Mouse (Mus musculus): ENCODE results near the gene Wdr73. TPM values are rescaled to one million over a fixed set of nuclear protein-coding genes. Genes with fewer than 3 reads are reported as not detected.
"Not testable (repeated sequence)": the region's sequence is repeated elsewhere in the genome, so short reads cannot be mapped to it uniquely, and the experiment has no call there.

Gene Wdr73
- polyA plus RNA-seq (2015; fragmentation: Nextera tagmentation; extraction: Ambion mirVana) = 35.1 and 36.3 TPM in 2 replicates

DNA sequence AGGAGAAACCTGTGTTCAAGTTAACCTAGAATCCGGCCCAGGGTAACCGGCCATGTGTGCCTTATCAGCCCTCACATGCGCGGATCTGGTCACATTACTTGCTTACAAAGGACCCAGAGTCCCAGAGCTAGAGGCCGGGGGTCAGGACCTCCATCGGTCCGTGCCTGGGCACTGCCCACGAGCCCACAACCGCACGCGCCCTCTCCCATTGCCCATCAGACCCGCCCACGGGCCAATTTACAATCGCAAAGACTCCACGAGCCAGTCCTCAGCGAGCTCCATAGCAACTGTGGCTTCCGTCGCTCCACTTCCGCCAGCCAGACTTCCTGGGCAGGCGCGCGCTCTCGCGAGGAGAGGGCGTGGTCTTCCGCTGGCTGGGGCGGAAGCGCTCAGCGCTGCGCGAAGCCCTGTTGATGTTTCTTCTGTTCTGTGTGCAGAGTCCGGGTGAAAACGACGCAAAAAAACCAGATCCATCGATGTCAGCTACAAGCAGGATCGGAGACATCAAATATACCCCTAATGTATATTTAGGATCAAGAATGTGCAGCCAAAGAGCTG, at the start of gene Wdr73:
Gene Wdr73 (minus strand): TSS at position 326 of the 558 bp plus-strand sequence.
- Histone ChIP-seq H3K9me3 (replicated peaks; ENCODE audit: control insufficient read depth, low read length, poor library complexity, severe bottlenecking) (no peaks in the 10 kb centered on the region), H3K4me3 (ENCODE audit: low read depth, low read length) (peak within 1 kb of the TSS; percentile 75), H3K4me2 (ENCODE audit: low read length) (peak within 1 kb of the TSS; percentile 70), H3K4me1 (ENCODE audit: control insufficient read depth, insufficient read depth, low read length) (peaks cover 25% of the 10 kb centered on the region), H3K36me3 (ENCODE audit: control insufficient read depth, insufficient read depth, low read length) (peaks cover 7% of the 10 kb centered on the region), H3K27ac (ENCODE audit: low read length) (peak within 1 kb of the TSS; percentile 83), H3K9ac (ENCODE audit: low read depth, low read length) (peak within 1 kb of the TSS; percentile 77), H3K27me3 (ENCODE audit: control insufficient read depth, insufficient read depth, low read depth, low read length) (no peaks in the 10 kb centered on the region)
- ATAC-seq = peak; percentile 96
- under 1% methylated on average over 36 of the region's 36 CpGs for WGBS

GRCm38 (mm10) chr7:80947445-80948350, 46.6 kb upstream of the Wdr73 start, which contains the start of gene Sec11a:
TSS of gene Sec11a (minus strand) at chr7:80947780.
- Histone ChIP-seq H3K4me1 (ENCODE audit: control insufficient read depth, insufficient read depth, low read length) (peaks cover 21% of the 10 kb centered on the region), H3K4me2 (ENCODE audit: low read length) (peak within 1 kb of the TSS; percentile 91), H3K4me3 (ENCODE audit: low read depth, low read length) (peak within 1 kb of the TSS; percentile 73), H3K36me3 (ENCODE audit: control insufficient read depth, insufficient read depth, low read length) (no peaks in the 10 kb centered on the region), H3K27ac (ENCODE audit: low read length) (peak within 1 kb of the TSS; percentile 99), H3K9ac (ENCODE audit: low read depth, low read length) (peak within 1 kb of the TSS; percentile 92), H3K9me3 (replicated peaks; ENCODE audit: control insufficient read depth, low read length, poor library complexity, severe bottlenecking) (no peaks in the 10 kb centered on the region), H3K27me3 (ENCODE audit: control insufficient read depth, insufficient read depth, low read depth, low read length) (no peaks in the 10 kb centered on the region)
- ATAC-seq = peak; percentile 100
- WGBS = 2% methylated on average over 44 of the region's 44 CpGs

GRCm38 (mm10) chr7:80939808-80940207, 38.7 kb upstream of the Wdr73 start:
- WGBS = 85% methylated on average over 4 of the region's 4 CpGs
- Histone ChIP-seq H3K9me3 (replicated peaks; ENCODE audit: control insufficient read depth, low read length, poor library complexity, severe bottlenecking) (no peaks in the 10 kb centered on the region), H3K27ac (ENCODE audit: low read length) (no peak overlapping the region), H3K4me1 (ENCODE audit: control insufficient read depth, insufficient read depth, low read length) (peaks cover 1% of the 10 kb centered on the region; the same call in 1 of the 2 replicates), H3K4me3 (ENCODE audit: low read depth, low read length) (no peak overlapping the region), H3K9ac (ENCODE audit: low read depth, low read length) (no peak overlapping the region), H3K27me3 (ENCODE audit: control insufficient read depth, insufficient read depth, low read depth, low read length) (no peaks in the 10 kb centered on the region), H3K36me3 (ENCODE audit: control insufficient read depth, insufficient read depth, low read length) (no peaks in the 10 kb centered on the region), H3K4me2 (ENCODE audit: low read length) (no peak overlapping the region)
- ATAC-seq = no peak

DNA sequence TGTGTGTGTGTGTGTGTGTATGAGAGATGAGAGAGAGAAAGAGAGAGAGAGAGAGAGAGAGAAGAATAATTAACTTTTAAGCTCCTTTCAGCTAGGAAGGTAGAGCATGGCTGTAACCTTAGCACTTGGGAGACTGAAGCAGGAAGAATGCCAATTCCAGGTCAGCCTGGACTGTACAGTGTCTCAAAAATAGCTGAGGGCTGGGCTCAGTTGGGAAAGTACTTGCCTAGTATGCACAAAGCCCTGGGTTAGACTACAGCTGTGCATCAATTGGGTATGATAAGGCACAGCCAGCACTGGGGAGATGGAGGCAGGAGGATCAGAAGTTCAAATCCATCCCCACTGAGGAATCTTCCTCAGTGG, 36.2 kb upstream of the Wdr73 start:
- ATAC-seq; H3K4me3 ChIP-seq (ENCODE audit: low read depth, low read length); H3K27ac ChIP-seq (ENCODE audit: low read length); H3K36me3 ChIP-seq (ENCODE audit: control insufficient read depth, insufficient read depth, low read length); H3K9ac ChIP-seq (ENCODE audit: low read depth, low read length); H3K4me1 ChIP-seq (ENCODE audit: control insufficient read depth, insufficient read depth, low read length); H3K27me3 ChIP-seq (ENCODE audit: control insufficient read depth, insufficient read depth, low read depth, low read length); H3K9me3 ChIP-seq (replicated peaks; ENCODE audit: control insufficient read depth, low read length, poor library complexity, severe bottlenecking); H3K4me2 ChIP-seq (ENCODE audit: low read length): not testable (repeated sequence)

GRCm38 (mm10) chr7:80936617-80937303, 35.7 kb upstream of the Wdr73 start:
- H3K4me3 ChIP-seq (ENCODE audit: low read depth, low read length); H3K9me3 ChIP-seq (replicated peaks; ENCODE audit: control insufficient read depth, low read length, poor library complexity, severe bottlenecking); H3K9ac ChIP-seq (ENCODE audit: low read depth, low read length); ATAC-seq; H3K4me2 ChIP-seq (ENCODE audit: low read length); H3K4me1 ChIP-seq (ENCODE audit: control insufficient read depth, insufficient read depth, low read length); H3K36me3 ChIP-seq (ENCODE audit: control insufficient read depth, insufficient read depth, low read length); H3K27me3 ChIP-seq (ENCODE audit: control insufficient read depth, insufficient read depth, low read depth, low read length); H3K27ac ChIP-seq (ENCODE audit: low read length): not testable (repeated sequence)
- 89% methylated on average over 7 of the region's 7 CpGs for WGBS

DNA sequence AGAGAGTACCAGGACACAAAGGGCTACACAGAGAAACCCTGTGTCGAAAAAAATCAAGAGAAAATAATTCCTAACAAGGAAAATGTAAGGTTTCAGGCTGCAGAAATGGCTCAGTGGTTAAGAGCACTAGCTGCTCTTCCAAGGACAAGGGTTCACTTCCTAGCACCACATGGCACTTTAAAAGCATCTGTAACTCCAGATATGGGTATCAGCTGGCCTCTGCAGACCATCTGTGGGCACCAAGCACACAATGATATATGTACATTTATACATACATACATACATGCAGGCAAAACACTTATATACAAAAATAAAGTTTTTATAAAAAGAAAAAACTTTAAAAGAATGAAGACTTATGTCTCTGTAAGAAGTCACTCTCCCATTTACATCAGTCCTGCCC, 34.8 kb upstream of the Wdr73 start:
- no peaks in the 10 kb centered on the region for H3K9me3 ChIP-seq (replicated peaks; ENCODE audit: control insufficient read depth, low read length, poor library complexity, severe bottlenecking)
- 79% methylated on average over 1 of the region's 1 CpGs for WGBS
- no peak overlapping the region for H3K9ac ChIP-seq (ENCODE audit: low read depth, low read length)
- no peak overlapping the region for H3K4me2 ChIP-seq (ENCODE audit: low read length)
- H3K4me1 ChIP-seq (ENCODE audit: control insufficient read depth, insufficient read depth, low read length) = no peaks in the 10 kb centered on the region
- no peak overlapping the region for H3K4me3 ChIP-seq (ENCODE audit: low read depth, low read length)
- H3K36me3 ChIP-seq (ENCODE audit: control insufficient read depth, insufficient read depth, low read length) = 0 out of 2 replicates have a peak, but pooled peaks cover 6% of the 10 kb centered on the region
- no peak for ATAC-seq
- no peak overlapping the region for H3K27ac ChIP-seq (ENCODE audit: low read length)
- H3K27me3 ChIP-seq (ENCODE audit: control insufficient read depth, insufficient read depth, low read depth, low read length) = no peaks in the 10 kb centered on the region

GRCm38 (mm10) chr7:80932777-80933176, 31.7 kb upstream of the Wdr73 start:
- ATAC-seq = no peak
- Histone ChIP-seq H3K9ac (ENCODE audit: low read depth, low read length) (no peak overlapping the region), H3K36me3 (ENCODE audit: control insufficient read depth, insufficient read depth, low read length) (0 out of 2 replicates have a peak, but pooled peaks cover 6% of the 10 kb centered on the region), H3K27me3 (ENCODE audit: control insufficient read depth, insufficient read depth, low read depth, low read length) (no peaks in the 10 kb centered on the region), H3K27ac (ENCODE audit: low read length) (no peak overlapping the region), H3K4me1 (ENCODE audit: control insufficient read depth, insufficient read depth, low read length) (no peaks in the 10 kb centered on the region), H3K9me3 (replicated peaks; ENCODE audit: control insufficient read depth, low read length, poor library complexity, severe bottlenecking) (no peaks in the 10 kb centered on the region), H3K4me3 (ENCODE audit: low read depth, low read length) (no peak overlapping the region), H3K4me2 (ENCODE audit: low read length) (no peak overlapping the region)
- WGBS = 95% methylated on average over 1 of the region's 1 CpGs

GRCm38 (mm10) chr7:80931618-80932207, 30.6 kb upstream of the Wdr73 start:
- Histone ChIP-seq H3K9me3 (replicated peaks; ENCODE audit: control insufficient read depth, low read length, poor library complexity, severe bottlenecking) (no peaks in the 10 kb centered on the region), H3K9ac (ENCODE audit: low read depth, low read length) (no peak overlapping the region), H3K27me3 (ENCODE audit: control insufficient read depth, insufficient read depth, low read depth, low read length) (no peaks in the 10 kb centered on the region), H3K4me1 (ENCODE audit: control insufficient read depth, insufficient read depth, low read length) (no peaks in the 10 kb centered on the region), H3K4me2 (ENCODE audit: low read length) (no peak overlapping the region), H3K4me3 (ENCODE audit: low read depth, low read length) (no peak overlapping the region), H3K36me3 (ENCODE audit: control insufficient read depth, insufficient read depth, low read length) (peaks cover 12% of the 10 kb centered on the region; the same call in 1 of the 2 replicates), H3K27ac (ENCODE audit: low read length) (no peak overlapping the region)
- ATAC-seq = no peak
- WGBS = 94% methylated on average over 8 of the region's 8 CpGs

All from midbrain, embryonic 16.5 days (tissue).